Mouse (Mus musculus) hindlimb bud, embryonic 11.5 days (tissue): ENCODE results near the gene Faap20.
"Not testable (repeated sequence)": the region's sequence is repeated elsewhere in the genome, so short reads cannot be mapped to it uniquely, and the experiment has no call there.

Source experiments
- DNase-seq: peaks from one replicate; pipeline ENCODE4 v3.0.0-alpha.2; 2012; ENCODE audit warnings: low read depth, low spot score; ENCODE audit errors: extremely low spot score

The Faap20 gene

DNA sequence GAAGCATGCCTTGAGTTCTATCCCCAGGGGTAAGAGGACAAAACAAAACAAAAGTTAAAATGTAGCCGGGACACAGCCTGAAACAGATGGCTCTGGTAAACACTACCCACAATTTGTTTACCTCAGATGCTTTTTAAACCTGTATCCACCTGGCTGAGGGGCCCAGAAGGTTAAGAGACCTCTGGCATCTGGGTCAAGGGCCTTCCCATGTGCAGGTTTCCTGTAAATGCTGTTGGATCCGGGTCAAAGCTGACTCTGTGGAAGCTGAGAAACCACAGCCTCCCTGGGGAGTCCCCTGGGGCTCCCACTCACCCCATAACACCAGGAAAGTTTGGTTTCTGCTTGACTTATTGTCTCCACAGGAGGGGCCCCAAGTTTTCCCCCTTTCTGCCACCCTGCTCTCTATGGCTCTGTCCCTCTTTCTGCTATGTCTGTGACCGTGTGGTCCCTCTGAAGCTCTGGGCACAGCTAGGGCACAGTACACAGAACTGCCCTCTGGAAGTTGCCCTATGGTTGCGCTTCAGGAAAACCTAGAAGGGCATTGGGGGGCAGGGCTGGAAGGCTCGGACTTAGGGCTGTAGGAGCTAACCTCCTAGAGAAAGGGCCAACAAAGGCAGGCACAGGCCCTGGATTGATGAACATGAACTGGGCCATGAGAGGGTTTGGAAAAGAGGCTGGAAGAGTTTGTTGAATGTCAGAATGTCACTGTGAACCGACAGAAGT lies 3.7 kb upstream of the Faap20 start:
- no peak for DNase-seq

GRCm38 (mm10) chr4:155246691-155247105 lies 2.9 kb upstream of the Faap20 start:
- DNase-seq: no peak

- not testable (repeated sequence) for DNase-seq
Measured at GRCm38 (mm10) chr4:155248054-155248453, 1.5 kb upstream of the Faap20 start.

DNA sequence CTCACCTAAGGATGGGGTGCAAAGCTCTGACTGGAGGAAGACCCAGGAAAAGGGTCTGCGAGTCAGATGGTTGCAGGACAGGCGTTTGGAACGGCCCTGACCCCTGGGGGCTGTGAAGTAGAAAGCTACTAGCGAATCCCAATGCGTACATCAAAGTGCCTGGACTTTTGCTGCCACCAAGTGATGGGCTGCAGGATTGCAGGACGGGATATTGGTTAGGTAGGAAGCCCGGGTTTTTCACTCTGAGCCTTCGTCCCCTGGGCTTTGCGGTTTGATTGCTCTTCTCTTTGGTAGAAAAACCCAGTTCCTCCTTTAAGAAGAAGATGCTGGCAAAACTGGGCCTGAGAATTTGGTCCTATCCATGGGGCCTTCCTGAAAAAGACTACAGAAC lies 350 bp upstream of the Faap20 start:
- DNase-seq: peak; percentile 98

DNA sequence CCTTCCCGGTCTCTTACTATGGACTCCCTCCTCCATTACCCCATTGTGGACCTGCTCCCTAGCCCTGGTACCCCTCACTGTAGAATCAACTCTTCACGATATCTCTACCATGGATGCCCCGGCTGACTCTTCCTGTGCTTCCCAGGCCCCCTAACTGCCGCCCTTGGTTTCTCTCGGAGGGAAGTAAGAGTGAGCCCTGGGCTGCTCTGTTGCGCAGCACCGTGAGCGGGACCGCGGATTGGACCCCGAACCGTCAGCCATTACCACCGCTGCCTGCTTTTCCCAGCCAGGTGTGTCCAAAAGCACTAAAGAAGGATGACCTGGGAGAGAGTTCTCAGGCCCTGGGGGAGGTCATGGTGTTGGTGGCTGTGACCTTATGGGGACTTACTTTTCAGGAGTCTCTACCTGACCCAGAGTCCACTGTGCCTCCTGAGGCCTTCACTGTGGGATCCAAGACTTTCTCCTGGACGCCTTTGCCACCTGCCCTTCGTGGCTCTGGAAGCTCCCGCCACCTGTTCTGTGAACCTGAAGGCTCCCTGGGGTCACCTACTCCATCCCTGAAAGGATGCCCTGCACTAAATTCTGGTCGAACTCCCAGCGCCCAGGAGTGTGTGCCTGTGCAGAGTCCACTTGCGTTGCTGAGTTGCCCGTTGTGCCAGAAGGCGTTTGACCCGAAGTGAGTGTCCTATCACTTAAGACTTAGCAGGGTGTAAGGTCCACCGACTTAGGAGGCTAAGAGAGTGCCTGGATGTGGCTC lies 937 bp downstream of the Faap20 start:
- DNase-seq: no peak

DNA sequence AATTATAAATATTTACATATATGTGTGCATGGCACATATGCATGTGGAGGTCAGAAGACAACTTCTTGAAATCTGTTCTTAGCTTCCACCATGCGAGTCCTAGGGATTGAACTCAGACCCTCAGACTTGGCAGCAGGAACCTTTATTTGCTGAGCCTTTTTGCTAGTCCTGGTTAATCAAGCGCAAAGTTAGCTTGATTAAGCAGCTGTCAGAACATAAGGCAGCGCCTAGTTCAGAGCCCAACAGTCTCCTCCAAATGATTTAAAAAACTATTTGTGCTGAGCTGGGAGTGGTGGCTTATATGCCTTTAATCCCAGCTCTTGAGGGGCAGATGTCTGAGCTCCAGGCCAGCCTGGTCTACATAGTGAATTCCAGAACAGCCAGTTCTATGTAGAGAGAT lies 1.5 kb downstream of the Faap20 start:
- DNase-seq: no peak

- DNase-seq: no peak
Measured at GRCm38 (mm10) chr4:155252253-155252652, 2.7 kb downstream of the Faap20 start.

DNA sequence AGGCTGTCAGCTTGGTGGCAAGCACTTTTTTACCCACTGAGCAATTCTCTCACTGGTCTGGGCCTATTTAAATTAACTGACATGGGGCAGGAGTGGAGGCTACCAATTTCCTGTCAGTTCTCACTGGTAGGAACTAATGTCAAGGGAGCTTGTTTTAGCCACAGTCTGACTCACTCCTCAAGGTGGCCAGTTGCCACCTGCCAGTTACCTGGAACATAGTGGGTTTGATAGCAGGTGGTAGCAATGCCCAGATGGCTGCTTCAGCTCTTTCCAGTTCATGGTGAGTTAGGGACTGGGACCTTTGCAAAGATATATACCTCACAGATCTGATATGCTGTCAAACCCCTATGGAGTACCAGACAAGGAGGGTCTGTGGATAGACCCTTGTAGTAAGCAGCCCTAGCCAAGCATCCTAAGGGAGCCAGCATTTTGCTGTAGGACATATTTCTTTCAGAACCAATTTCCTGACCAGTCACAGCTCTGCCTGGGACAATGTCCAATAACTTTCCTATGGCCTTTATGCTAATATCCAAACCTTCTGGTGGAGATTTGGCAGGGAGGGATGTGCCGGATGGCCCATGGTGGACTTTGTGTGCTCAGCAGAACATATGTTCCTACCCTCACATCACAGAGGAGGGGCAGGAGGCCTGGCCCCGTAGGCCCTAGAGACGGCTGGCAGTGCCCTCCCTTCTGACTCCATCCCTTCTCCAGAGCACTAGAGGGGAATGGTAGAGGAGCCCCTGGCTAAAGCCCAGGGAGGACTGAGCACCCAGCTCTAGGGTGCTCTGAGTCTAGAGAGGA lies 15.1 kb downstream of the Faap20 start:
- DNase-seq: no peak

DNA sequence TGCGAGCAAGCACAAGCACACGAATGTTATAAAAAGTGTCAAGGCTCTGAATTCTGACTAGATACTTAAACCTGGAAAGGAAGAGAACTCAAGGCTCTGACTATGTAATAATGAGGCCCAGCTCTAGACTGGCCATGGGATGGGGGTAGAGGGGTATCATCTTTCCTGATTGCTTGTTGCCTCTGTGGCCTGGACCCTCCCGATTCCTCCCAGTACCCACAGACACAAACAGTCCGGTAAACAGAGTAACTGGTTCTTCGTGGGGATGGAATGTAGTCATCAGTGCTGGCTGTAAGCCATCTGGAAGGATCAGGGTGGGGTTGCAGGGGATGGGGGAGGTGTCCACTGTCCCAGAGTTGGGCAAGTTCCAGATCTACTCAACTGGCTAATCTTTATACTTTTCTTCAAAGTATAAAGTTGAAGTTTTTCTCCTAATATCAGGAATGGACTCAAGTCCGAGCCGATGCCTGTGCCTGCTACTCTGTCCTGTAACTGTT lies 17.5 kb downstream of the Faap20 start:
- no peak for DNase-seq

GRCm38 (mm10) chr4:155267639-155268175 lies 18.1 kb downstream of the Faap20 start:
- no peak for DNase-seq

GRCm38 (mm10) chr4:155268382-155268781 lies 18.8 kb downstream of the Faap20 start:
- no peak for DNase-seq

DNA sequence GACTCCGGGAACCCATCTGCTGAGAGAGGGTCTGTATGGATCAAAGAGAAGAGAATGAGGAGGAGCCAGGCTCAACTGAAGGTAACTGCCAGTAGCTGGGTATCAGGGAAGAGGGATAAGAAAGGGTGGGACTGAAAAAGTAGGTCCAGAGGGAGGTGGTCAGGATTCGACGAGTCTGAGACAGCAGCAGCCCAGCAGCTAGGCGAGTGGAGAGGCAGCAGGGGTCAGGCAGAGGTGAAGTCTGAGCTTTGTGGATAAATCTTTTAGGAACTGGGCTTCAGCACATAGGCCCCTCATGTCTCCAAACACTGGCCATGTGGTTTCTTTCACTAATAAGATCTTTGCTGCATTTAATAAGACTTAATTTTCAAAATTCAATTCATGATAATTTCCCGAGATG lies 24.8 kb downstream of the Faap20 start:
- DNase-seq: no peak

- no peak for DNase-seq
Measured at GRCm38 (mm10) chr4:155274851-155275250, 25.2 kb downstream of the Faap20 start.

- peak; percentile 57 for DNase-seq
Measured at GRCm38 (mm10) chr4:155277963-155278362, 28.4 kb downstream of the Faap20 start.

GRCm38 (mm10) chr4:155279054-155279453 lies 29.5 kb downstream of the Faap20 start:
- DNase-seq: no peak

DNA sequence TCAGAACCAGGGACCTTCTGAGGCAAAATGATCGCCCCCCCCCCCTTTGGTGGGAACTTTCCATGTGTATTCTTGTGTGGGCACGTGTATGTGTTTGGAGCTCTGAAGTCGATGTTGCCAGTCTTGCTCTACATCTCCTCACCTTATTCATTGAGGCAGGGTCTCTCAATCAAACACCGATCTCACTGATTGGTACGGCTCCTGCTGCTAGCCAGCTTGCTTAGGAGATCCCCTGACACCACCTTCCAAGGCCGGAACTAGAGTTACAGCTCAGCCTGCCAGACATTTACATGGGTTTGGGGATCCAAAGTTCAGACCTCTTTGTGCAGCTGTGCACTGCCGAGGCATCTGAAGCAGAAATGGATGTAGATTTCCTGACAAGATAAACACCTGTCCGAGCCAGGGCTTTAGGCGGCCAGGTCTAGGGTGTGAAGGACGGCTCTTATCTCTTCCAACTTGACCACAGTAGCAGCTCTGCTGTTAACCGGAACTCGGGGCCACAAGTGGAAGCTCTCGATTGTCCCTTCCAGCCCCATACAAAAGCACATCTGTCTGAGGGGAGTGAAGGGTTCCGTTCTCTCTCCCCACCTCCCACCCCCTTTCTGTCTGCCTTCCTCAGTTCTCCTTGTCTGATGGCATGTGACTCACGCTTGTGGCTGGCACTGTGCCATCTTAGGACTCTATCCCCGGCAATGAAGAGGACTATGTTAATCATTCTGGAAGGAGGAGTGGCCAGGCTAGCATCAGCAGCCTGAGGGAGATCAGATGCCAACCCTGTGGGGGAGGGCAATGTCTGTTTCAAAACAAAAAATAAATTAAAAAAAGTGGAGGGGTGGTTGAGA lies 30.5 kb downstream of the Faap20 start:
- no peak for DNase-seq

DNA sequence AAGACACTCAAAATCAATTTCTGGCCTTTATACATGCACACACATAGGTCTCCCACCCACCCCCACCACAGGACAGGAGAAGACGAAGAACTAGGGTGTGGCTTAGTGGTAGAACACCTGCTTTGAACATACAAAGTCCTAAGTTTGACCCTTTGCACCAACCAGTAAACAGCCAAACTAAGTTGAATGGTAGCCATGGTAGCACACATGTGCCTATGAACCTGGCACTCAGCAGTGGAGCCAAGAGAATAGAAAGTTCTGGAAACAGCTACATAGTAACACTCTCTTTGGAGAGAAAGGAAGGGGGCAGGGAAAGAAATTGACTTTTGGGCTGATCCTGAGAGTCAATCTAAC lies 31.1 kb downstream of the Faap20 start:
- no peak for DNase-seq

GRCm38 (mm10) chr4:155281227-155281626 lies 31.6 kb downstream of the Faap20 start:
- DNase-seq: no peak

GRCm38 (mm10) chr4:155281652-155282051 lies 32.0 kb downstream of the Faap20 start:
- no peak for DNase-seq

GRCm38 (mm10) chr4:155282231-155282630 lies 32.6 kb downstream of the Faap20 start:
- DNase-seq: no peak
